Mouse (Mus musculus) 3134 (cell line): Measurements from ENCODE around the gene Bbs9.
"Not testable (repeated sequence)": the region's sequence is repeated elsewhere in the genome, so short reads cannot be mapped to it uniquely, and the experiment has no call there.

ENCODE experiments used
- DNase-seq: peaks from one replicate; pipeline ENCODE4 v3.0.0-alpha.2; 2011; ENCODE audit warnings: low spot score; ENCODE audit not compliant: insufficient read length; ENCODE audit errors: extremely low read depth

Bbs9 gene

GRCm38 (mm10) chr9:22475424-22475868, at the start of gene Bbs9:
TSS of gene Bbs9 (plus strand) at chr9:22475715.
- peak; percentile 97 for DNase-seq

- no peak for DNase-seq
Observed at GRCm38 (mm10) chr9:22428028-22428665, 47.4 kb upstream of the Bbs9 start.

- DNase-seq, result no peak
Observed at GRCm38 (mm10) chr9:22428666-22429410, 46.7 kb upstream of the Bbs9 start.

DNA sequence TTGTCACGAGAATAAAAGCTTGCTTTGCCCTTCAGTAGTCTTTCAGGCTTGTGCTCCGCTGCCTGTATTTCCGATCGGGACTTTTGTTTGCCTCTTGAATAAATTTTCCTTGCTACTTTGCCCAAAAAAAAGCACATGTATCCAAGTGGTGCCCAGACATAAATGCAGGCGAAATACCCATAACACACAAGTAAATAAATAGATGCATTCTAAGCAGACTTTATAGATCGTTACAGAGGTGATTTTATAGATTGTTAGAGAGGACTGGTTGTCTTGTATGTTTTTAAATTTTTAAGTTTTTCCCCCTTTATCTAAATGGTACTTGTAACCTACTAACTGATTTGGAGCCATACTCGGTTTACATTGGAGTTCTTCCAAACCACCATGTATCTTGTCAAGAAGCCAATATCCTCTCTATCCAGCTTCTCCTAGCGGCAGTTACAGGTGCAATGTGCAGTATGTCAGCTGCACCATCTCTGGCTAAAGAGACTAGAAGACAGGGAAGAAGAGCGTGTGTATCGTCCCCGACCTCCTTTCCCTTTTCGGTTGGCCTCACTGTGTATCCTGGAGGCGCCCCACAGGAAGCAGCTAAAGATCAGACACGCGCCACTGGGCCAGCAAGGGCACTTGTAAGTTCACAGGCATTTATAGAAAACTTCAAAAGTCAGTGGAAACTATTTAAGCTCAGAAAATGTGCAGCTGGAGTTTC, 45.8 kb upstream of the Bbs9 start:
- no peak for DNase-seq

DNA sequence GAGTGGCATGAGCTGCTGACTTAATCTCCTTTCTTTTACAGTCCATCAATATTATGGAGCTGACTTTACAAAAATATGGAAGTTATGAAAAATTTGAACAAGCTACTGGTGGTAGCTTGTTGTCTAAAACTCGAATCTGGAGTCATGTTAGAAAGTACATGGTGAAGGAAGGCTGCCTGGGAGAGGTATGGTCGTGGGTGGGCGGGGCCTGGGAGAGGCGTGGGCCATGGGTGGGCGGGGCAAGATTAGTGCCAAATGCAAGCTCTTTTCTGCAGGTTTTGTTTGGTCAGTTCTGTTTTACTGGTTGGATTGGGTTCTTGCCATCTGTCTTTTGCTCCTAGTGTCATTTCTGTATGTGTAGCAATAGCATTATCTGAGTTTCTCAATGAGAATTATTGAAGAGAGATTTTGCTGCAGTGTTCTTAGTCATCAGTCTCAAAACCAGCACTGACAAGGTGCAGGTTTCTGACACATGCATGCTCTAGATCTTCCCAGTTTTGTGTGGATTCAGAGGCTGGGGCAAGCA, 45.1 kb upstream of the Bbs9 start:
- no peak for DNase-seq

- no peak for DNase-seq
Observed at GRCm38 (mm10) chr9:22433221-22433620, 42.3 kb upstream of the Bbs9 start.

- no peak for DNase-seq
Observed at GRCm38 (mm10) chr9:22434101-22434500, 41.4 kb upstream of the Bbs9 start.

GRCm38 (mm10) chr9:22438826-22439225, 36.7 kb upstream of the Bbs9 start:
- no peak for DNase-seq

- DNase-seq, result no peak
Observed at GRCm38 (mm10) chr9:22443157-22443556, 32.4 kb upstream of the Bbs9 start.

GRCm38 (mm10) chr9:22445123-22445522, 30.4 kb upstream of the Bbs9 start:
- no peak for DNase-seq

DNA sequence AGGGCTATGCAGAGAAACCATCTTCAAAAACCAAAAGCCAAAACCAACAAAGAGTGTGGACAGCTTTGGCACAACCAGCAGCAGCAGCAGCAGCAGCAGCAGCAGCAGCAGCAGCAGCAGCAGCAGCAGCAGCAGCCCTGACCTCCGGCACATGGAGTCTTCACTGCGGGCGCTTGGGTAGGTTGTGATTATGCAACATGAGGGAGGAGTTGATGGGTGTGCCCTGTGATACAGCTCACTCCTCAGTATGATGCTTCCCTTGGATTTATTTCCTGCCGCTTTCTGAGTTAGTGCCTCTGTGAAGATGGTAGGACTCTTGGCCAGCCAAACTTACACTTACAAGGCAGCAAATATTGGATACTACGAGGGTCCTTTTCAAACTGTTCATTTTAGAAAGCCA, 28.3 kb upstream of the Bbs9 start:
- DNase-seq, result no peak

DNA sequence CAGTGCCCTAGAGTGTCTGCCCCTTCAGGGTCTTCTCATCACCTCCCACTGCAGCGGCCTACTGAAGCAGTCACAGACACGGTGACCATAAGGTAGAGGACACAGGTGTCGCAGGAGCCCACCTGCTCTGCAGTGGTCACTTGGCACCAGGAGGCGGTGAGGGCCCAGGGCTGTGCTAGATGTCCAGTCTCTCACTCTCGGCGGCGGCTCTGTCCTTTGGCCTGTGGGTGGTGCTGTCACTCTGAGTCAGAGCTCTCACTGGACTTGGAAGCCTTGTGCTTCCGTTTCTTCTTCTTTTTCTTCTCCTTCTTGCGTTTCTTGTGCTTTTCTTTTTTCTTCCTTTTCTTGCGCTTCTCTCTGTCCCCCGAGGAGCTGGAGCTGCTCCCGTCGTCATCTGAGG, 27.1 kb upstream of the Bbs9 start:
- no peak for DNase-seq

DNA sequence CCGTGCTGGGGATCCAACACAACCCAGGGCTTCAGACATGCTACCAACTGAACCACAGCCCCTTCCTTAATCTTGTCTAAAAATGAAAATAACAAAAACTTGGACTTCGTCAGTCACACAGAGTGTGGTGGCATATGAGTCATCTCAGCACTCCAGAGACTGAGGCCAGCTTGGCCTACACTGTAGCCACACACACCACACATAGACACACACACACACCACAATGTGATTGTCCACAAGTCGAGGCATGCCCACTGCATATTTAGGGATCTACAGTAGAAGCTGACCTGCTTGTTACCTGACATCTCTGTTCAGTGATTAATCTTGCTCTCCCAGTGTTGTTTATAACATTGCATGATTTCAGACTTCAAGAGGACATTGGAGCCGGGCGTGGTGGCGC, 26.3 kb upstream of the Bbs9 start:
- DNase-seq, result peak; percentile 23

DNA sequence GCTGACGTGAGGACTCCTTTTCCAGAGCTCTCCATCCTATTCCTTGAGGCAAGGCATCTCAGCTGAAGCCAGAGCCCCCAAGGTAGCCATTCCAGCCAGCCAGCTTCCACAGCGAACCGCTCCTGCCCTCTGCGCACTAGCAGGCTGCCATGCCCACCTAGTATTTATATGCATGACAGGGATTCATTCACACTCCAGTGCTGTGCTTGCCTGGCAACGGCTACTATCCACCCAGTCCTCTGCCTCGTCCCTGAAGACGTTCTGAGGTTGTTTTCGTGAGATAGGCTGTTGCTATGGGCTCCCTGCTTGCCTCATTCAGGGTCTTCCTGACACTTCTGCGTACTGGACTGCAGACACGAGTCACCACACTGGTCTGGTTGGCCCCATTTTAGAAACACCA, 22.8 kb upstream of the Bbs9 start:
- DNase-seq, result no peak

- DNase-seq, result no peak
Observed at GRCm38 (mm10) chr9:22453501-22453924, 22.0 kb upstream of the Bbs9 start.

- not testable (repeated sequence) for DNase-seq
Observed at GRCm38 (mm10) chr9:22453990-22454389, 21.5 kb upstream of the Bbs9 start, which contains the start of gene Gm17545. TSS of gene Gm17545 (plus strand) at chr9:22454290.

DNA sequence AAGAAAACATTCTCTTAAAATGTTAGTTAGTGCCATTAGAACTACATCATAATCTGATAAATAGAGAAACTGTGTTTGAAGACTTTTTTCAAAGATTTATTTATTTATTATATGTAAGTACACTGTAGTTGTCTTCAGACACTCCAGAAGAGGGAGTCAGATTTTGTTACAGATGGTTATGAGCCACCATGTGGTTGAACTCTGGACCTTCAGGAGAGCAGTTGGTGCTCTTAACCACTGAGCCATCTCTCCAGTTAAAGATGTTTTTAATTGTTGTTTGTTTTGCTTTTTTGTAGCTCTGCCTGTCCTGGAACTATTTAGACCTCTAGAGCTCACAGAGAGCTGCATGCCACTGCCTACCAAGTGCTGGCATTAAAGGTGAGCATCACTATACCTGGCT, 20.5 kb upstream of the Bbs9 start:
- no peak for DNase-seq

DNA sequence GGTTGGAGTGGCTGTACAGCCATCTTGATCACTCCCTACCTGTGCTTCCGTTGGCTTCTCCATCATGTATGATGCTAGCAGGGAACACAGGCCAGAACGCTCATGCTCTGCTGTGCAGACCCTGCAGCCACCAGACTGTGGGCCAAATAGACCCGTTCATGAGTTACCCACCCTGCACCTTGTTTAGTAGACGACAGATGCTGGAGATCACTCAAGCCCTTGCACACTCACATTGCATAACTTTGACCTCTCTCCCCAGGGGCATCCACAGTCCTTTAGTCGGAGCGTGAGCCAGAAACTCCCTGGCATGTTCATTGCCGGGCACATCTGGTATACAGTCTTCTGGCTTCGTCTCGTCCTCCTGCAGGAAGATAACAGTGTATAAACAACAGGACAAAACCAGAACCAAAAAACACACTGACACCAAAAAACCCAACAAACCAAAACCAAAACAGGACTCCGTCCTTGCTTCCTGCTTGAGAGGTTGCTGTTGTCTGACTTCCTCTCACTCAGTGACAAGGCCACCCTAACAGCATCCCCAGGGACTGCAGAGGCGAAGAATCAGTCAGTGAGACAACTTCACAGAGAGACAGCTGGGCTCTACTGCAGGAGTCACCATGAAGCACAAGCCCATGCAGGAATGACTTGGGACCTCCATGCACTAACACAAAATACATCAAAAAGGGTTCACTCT, 18.2 kb upstream of the Bbs9 start:
- no peak for DNase-seq

DNA sequence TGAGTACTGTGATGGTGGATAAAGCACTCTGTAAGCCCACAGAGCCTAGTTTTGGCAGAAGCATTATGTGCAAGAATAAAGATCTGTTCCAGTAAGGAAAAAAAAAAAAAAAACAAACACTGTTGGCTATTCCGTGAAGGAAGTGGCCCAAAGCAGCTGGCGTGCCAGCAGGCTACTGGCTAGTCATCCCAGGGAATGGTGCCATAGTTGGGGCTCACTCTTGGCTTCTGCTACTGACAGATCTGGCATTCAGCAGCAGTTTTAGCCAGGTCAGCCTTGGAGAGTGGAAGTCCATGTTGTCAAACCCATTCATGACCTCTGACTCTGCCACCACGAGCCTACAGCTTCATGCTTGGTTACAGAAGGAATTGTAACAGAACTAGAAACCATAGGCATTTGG, 13.6 kb upstream of the Bbs9 start:
- DNase-seq, result peak; percentile 51

DNA sequence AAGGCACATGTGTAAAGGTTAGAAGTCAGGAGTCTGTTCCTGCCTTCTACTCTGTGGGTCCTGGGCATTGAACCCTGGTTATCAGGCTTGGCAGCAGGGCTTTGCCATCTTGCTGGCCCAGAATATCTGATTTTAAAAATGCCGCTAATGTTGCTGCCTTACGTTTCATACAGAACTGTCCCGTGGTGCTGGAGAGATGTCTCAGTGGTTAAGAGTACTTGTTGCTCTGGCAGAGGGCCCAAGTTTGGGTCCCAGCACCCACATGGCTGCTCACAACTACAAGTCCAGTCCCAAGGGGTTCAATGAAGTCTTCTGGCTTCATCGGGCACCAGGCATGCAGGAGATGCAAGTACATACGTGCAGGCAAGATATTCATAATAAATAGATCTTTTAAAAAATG, 9.3 kb upstream of the Bbs9 start:
- DNase-seq, result no peak
